Comparison of ENCODE assay signal across 16 mouse cellular contexts in genomic region chr15:7962786-7963185, GRCm38 (mm10).
"Had no signal": no experiment of that assay in that cellular context is flagged by ENCODE, and none has a peak within 500 bp of the region (broad histone marks: within the 10 kb centered on the region; RNA-seq: fewer than 3 reads in every experiment).

No protein-coding gene starts in this region.

- H3K27ac ChIP-seq: kidney, postnatal 0 days; limb, embryonic 13.5 days; liver, embryonic 15.5 days; macrophage; midbrain, embryonic 15.5 days; neural tube, embryonic 13.5 days had no signal

- H3K36me3 ChIP-seq: limb, embryonic 13.5 days; liver, embryonic 15.5 days; midbrain, embryonic 15.5 days; neural tube, embryonic 13.5 days had no signal

- ATAC-seq: midbrain, embryonic 15.5 days had no signal

- DNase-seq: kidney, adult 9 months; kidney, postnatal 36 days; left cerebral cortex, postnatal 4 days; lung, adult 2 months; lung, postnatal 14 days; retina, postnatal 1 day; right cerebral cortex, postnatal 14 days had no signal

- H3K27me3 ChIP-seq: limb, embryonic 13.5 days; liver, embryonic 15.5 days; megakaryocyte, embryonic 14.5 days; midbrain, embryonic 15.5 days; neural tube, embryonic 13.5 days had no signal

- H3K4me1 ChIP-seq: limb, embryonic 13.5 days; liver, embryonic 15.5 days; megakaryocyte, embryonic 14.5 days; midbrain, embryonic 15.5 days; neural tube, embryonic 13.5 days had no signal

- H3K4me3 ChIP-seq: limb, embryonic 13.5 days; liver, embryonic 15.5 days; megakaryocyte, embryonic 14.5 days; midbrain, embryonic 15.5 days; neural tube, embryonic 13.5 days had no signal

- H3K4me2 ChIP-seq: limb, embryonic 13.5 days; liver, embryonic 11.5 days; liver, embryonic 15.5 days; midbrain, embryonic 11.5 days; midbrain, embryonic 15.5 days; neural tube, embryonic 13.5 days had no signal

- H3K9ac ChIP-seq: limb, embryonic 13.5 days; liver, embryonic 15.5 days; midbrain, embryonic 15.5 days; neural tube, embryonic 13.5 days had no signal

- H3K9me3 ChIP-seq: limb, embryonic 13.5 days; liver, embryonic 15.5 days; megakaryocyte, embryonic 14.5 days; midbrain, embryonic 15.5 days; neural tube, embryonic 13.5 days had no signal
